Mouse (Mus musculus): ENCODE results near the gene Gpr37. TPM values are rescaled to one million over a fixed set of nuclear protein-coding genes. Genes with fewer than 3 reads are reported as not detected.

Gene Gpr37
- polyA plus RNA-seq (2017; shearing (Covaris generic)): not detected

DNA sequence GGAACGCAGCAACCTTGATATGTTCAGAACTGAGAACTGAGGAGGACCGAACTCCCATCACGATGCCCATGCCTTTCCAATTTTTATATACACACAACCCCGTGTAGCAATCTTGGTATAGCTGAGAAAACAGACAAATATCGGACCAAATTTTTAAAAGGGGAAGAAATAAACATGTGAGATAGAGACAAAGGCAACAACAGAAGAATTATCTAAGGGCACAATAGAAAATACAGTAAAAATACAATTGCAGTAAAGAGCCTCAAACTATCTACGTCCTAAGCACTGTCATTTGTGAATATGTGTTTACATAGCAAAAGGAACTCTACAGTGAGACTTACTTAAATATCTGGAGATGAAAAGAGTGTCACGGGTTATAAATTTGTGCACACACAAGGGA, at the start of gene Gpr37:
Gpr37 (minus strand) TSS at position 101 of the 400 bp plus-strand sequence.

Other genes starting within 250 kb of the Gpr37 start
- gene Pot1a, start 118.5 kb upstream of the Gpr37 start, polyA plus RNA-seq (2017; shearing (Covaris generic)): 38.3 TPM